Mouse (Mus musculus) hindbrain, embryonic 14.5 days (tissue): ENCODE results near the gene Rac3. TPM values are rescaled to one million over a fixed set of nuclear protein-coding genes. Genes with fewer than 3 reads are reported as not detected.
A peak's percentile ranks its signal among the peaks of the same experiment; 100 is the strongest.

Source experiments
- ATAC-seq: fragments of 200-750 bp; cut with Nextera tagmentation; 2 replicates; pipeline ENCODE4 v1.8.0; 2017; ENCODE audit warnings: moderate number of reproducible peaks, mild to moderate bottlenecking, moderate TSS enrichment, moderate library complexity; ENCODE audit not compliant: low FRiP score
- DNase-seq: peaks from one replicate; pipeline ENCODE4 v3.0.0-alpha.2; 2015; ENCODE audit warnings: low spot score
- H3K27ac ChIP-seq: fragments of 300-500 bp; sonication (generic); 2 replicates; pipeline ENCODE4 v1.5.1; 2014; ENCODE audit warnings: mild to moderate bottlenecking, moderate library complexity
- H3K27me3 ChIP-seq: fragments of 300-500 bp; sonication (generic); 2 replicates; pipeline ENCODE4 v1.6.1; 2014; ENCODE audit warnings: mild to moderate bottlenecking, low read length, mixed read lengths; ENCODE audit not compliant: control insufficient read depth, insufficient read depth
- H3K36me3 ChIP-seq: fragments of 300-500 bp; sonication (generic); replicated peaks from 2 replicates; pipeline ENCODE4 v1.6.1; 2014; ENCODE audit not compliant: control insufficient read depth, insufficient read depth
- H3K4me1 ChIP-seq: fragments of 300-500 bp; sonication (generic); replicated peaks from 2 replicates; pipeline ENCODE4 v1.6.1; 2014; ENCODE audit warnings: antibody characterized with exemption, low read length, mixed read lengths; ENCODE audit not compliant: control insufficient read depth, insufficient read depth
- H3K4me2 ChIP-seq: fragments of 300-500 bp; sonication (generic); replicated peaks from 2 replicates; pipeline ENCODE4 v1.6.1; 2014; ENCODE audit warnings: mild to moderate bottlenecking, moderate library complexity
- H3K4me3 ChIP-seq: fragments of 300-500 bp; sonication (generic); replicated peaks from 2 replicates; pipeline ENCODE4 v1.5.1; 2014; ENCODE audit warnings: mild to moderate bottlenecking, low read length
- H3K9ac ChIP-seq: fragments of 300-500 bp; sonication (generic); 2 replicates; pipeline ENCODE4 v1.6.1; 2014
- H3K9me3 ChIP-seq: fragments of 300-500 bp; sonication (generic); 2 replicates; pipeline ENCODE4 v1.6.1; 2016; ENCODE audit warnings: low read length; ENCODE audit not compliant: control insufficient read depth
- WGBS: fragments of 180-500 bp; shearing (Covaris S2); extraction: QIAGEN DNeasy Blood & Tissue Kit; methylation state at CpG from one replicate; pipeline ENCODE4 v1.1.7; 2014; 5-methylcytosine and 5-hydroxymethylcytosine counted together
- polyA plus RNA-seq: library from polyadenylated mRNA; unstranded; fragments of >200 nt; fragmentation: Nextera tagmentation; extraction: Ambion mirVana; gene quantifications from 2 replicates; pipeline ENCODE4 v1.2.1, GENCODE M21; 2014

Rac3 gene
- polyA plus RNA-seq, 1 experiment from 2014 or later, result 124 TPM

DNA sequence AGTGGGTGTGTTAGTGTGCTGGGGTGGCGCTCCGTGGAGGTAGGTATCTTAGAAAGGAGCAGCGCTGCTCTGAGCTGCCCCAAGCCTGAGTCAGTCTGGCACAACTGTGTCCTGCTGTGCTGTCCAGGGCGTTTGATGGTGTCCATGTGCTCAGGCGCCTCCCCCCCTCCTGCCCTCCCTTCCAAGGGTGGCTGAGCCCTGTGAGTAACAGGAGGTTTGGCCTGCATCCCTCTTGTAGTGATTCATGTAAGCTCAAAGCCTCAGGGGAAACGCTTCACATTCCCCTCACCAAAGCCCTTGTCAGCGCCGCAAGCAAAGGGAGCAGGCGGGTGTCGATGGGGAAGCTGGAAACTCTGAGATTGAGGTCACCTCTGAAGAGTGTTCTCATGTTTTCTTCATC lies 23.5 kb upstream of the Rac3 start:
- H3K36me3 ChIP-seq, result peaks cover 45% of the 10 kb centered on the region
- no peaks in the 10 kb centered on the region; the same call in 1 of the 2 replicates for H3K4me1 ChIP-seq
- WGBS, result 68% methylated on average over 10 of the region's 10 CpGs
- no peak overlapping the region for H3K9ac ChIP-seq
- DNase-seq, result no peak
- no peak overlapping the region for H3K4me2 ChIP-seq
- ATAC-seq, result no peak
- no peaks in the 10 kb centered on the region for H3K9me3 ChIP-seq
- H3K4me3 ChIP-seq, result no peak overlapping the region
- no peak overlapping the region for H3K27ac ChIP-seq
- H3K27me3 ChIP-seq, result no peaks in the 10 kb centered on the region

- Histone ChIP-seq H3K9ac (peak overlapping the region; percentile 20; the same call in 1 of the 2 replicates), H3K27ac (no peak overlapping the region), H3K4me2 (no peak overlapping the region)
Observed at GRCm38 (mm10) chr11:120703696-120704454, 17.4 kb upstream of the Rac3 start.

GRCm38 (mm10) chr11:120704486-120705325 lies 16.6 kb upstream of the Rac3 start:
- peak overlapping the region; percentile 20; the same call in 1 of the 2 replicates for H3K9ac ChIP-seq
- H3K4me2 ChIP-seq, result no peak overlapping the region
- no peaks in the 10 kb centered on the region for H3K9me3 ChIP-seq
- no peaks in the 10 kb centered on the region for H3K27me3 ChIP-seq
- H3K4me1 ChIP-seq, result peaks cover 13% of the 10 kb centered on the region; the same call in 1 of the 2 replicates
- WGBS, result 14% methylated on average over 8 of the region's 8 CpGs
- DNase-seq, result no peak
- ATAC-seq, result no peak
- H3K4me3 ChIP-seq, result no peak overlapping the region
- peaks cover 50% of the 10 kb centered on the region for H3K36me3 ChIP-seq
- H3K27ac ChIP-seq, result no peak overlapping the region

More at GRCm38 (mm10) chr11:120703696-120704454, 17.4 kb upstream of the Rac3 start:
- no peaks in the 10 kb centered on the region for H3K27me3 ChIP-seq
- WGBS, result 37% methylated on average over 15 of the region's 15 CpGs
- ATAC-seq (no peak), DNase-seq (no peak)
- peaks cover 13% of the 10 kb centered on the region; the same call in 1 of the 2 replicates for H3K4me1 ChIP-seq
- H3K9me3 ChIP-seq, result no peaks in the 10 kb centered on the region
- no peak overlapping the region for H3K4me3 ChIP-seq
- peaks cover 51% of the 10 kb centered on the region for H3K36me3 ChIP-seq

- 67% methylated on average over 5 of the region's 5 CpGs for WGBS
Observed at GRCm38 (mm10) chr11:120706120-120706519, 15.2 kb upstream of the Rac3 start.

DNA sequence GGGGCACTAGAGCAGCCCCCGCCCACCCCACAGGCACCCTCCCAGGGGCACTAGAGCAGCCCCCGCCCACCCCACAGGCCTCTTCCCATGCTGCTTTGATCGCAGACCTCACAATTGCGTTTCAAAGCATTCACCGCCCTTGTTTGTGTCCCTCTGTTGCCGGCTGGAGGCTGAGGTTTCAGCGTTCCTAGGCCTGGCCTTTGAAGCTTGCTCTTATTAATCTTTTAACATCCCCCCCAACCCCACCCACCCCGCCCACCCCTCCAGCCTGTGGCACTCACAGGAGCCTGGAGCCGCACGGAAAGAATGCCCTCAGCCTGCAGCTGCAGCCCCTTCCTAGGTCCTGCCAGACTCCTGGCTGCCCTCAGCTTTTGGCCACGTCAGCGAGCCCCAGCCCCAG lies 14.0 kb upstream of the Rac3 start:
- no peaks in the 10 kb centered on the region for H3K27me3 ChIP-seq
- H3K4me2 ChIP-seq, result no peak overlapping the region
- no peak overlapping the region; the same call in 1 of the 2 replicates for H3K27ac ChIP-seq
- H3K4me3 ChIP-seq, result no peak overlapping the region
- H3K4me1 ChIP-seq, result peaks cover 13% of the 10 kb centered on the region; the same call in 1 of the 2 replicates
- no peak for ATAC-seq
- H3K9me3 ChIP-seq, result no peaks in the 10 kb centered on the region
- 11% methylated on average over 11 of the region's 12 CpGs for WGBS
- no peak for DNase-seq
- H3K9ac ChIP-seq, result no peak overlapping the region
- peaks cover 47% of the 10 kb centered on the region for H3K36me3 ChIP-seq

More at GRCm38 (mm10) chr11:120706120-120706519, 15.2 kb upstream of the Rac3 start:
- Histone ChIP-seq H3K9ac (no peak overlapping the region), H3K27me3 (no peaks in the 10 kb centered on the region), H3K4me2 (no peak overlapping the region), H3K4me3 (no peak overlapping the region), H3K9me3 (no peaks in the 10 kb centered on the region), H3K36me3 (peaks cover 53% of the 10 kb centered on the region), H3K27ac (no peak overlapping the region), H3K4me1 (peaks cover 13% of the 10 kb centered on the region; the same call in 1 of the 2 replicates)
- DNase-seq (no peak), ATAC-seq (no peak)

GRCm38 (mm10) chr11:120707969-120708368 lies 13.3 kb upstream of the Rac3 start:
- H3K4me2 ChIP-seq, result no peak overlapping the region
- no peak overlapping the region for H3K27ac ChIP-seq
- ATAC-seq (no peak), DNase-seq (no peak)
- no peaks in the 10 kb centered on the region for H3K27me3 ChIP-seq
- WGBS, result 31% methylated on average over 5 of the region's 5 CpGs
- H3K36me3 ChIP-seq, result peaks cover 40% of the 10 kb centered on the region
- H3K9me3 ChIP-seq, result no peaks in the 10 kb centered on the region
- peaks cover 19% of the 10 kb centered on the region for H3K4me1 ChIP-seq
- H3K4me3 ChIP-seq, result no peak overlapping the region
- no peak overlapping the region for H3K9ac ChIP-seq

- H3K4me1 ChIP-seq, result peaks cover 19% of the 10 kb centered on the region
- no peak overlapping the region for H3K4me2 ChIP-seq
- ATAC-seq, result no peak
- no peak overlapping the region for H3K27ac ChIP-seq
- DNase-seq, result no peak
- no peaks in the 10 kb centered on the region for H3K27me3 ChIP-seq
- no peak overlapping the region for H3K4me3 ChIP-seq
- WGBS, result 88% methylated on average over 2 of the region's 2 CpGs
- H3K9me3 ChIP-seq, result no peaks in the 10 kb centered on the region
- H3K36me3 ChIP-seq, result peaks cover 28% of the 10 kb centered on the region
- H3K9ac ChIP-seq, result no peak overlapping the region
Observed at GRCm38 (mm10) chr11:120709551-120709950, 11.7 kb upstream of the Rac3 start.

- no peak for ATAC-seq
- Histone ChIP-seq H3K4me1 (peaks cover 17% of the 10 kb centered on the region), H3K9me3 (no peaks in the 10 kb centered on the region), H3K4me2 (no peak overlapping the region), H3K4me3 (no peak overlapping the region), H3K27ac (no peak overlapping the region), H3K36me3 (peaks cover 28% of the 10 kb centered on the region), H3K9ac (no peak overlapping the region), H3K27me3 (no peaks in the 10 kb centered on the region)
- no peak for DNase-seq
- WGBS, result 65% methylated on average over 5 of the region's 5 CpGs
Observed at GRCm38 (mm10) chr11:120710672-120711071, 10.6 kb upstream of the Rac3 start.

- 68% methylated on average over 8 of the region's 8 CpGs for WGBS
- Histone ChIP-seq H3K9me3 (no peaks in the 10 kb centered on the region), H3K27me3 (no peaks in the 10 kb centered on the region), H3K4me3 (0 out of 2 replicates have a peak overlapping the region, but pooled peaks have one; percentile 59), H3K4me2 (peak overlapping the region; percentile 99), H3K4me1 (peaks cover 17% of the 10 kb centered on the region), H3K36me3 (peaks cover 32% of the 10 kb centered on the region), H3K9ac (no peak overlapping the region), H3K27ac (no peak overlapping the region)
- no peak for DNase-seq
- ATAC-seq, result no peak
Observed at GRCm38 (mm10) chr11:120711980-120712604, 9.2 kb upstream of the Rac3 start.
